Mouse (Mus musculus) MEL (cell line): ENCODE measurements at regions not wholly inside any gene's neighbourhood (a gene's known extent, or its start where the extent isn't known, plus 50 kb on each side); places are given as distances from the start of the nearest gene placed in this dataset.

Source experiments
- DNase-seq: peaks from one replicate; pipeline ENCODE4 v3.0.0; 2011; ENCODE audit warnings: low read depth, low spot score
- H3K27ac ChIP-seq: 2 replicates; pipeline ENCODE4 v1.5.1; 2012; ENCODE audit warnings: low read depth, mild to moderate bottlenecking, control low read depth, low read length, moderate library complexity; ENCODE audit not compliant: control insufficient read depth
- H3K27me3 ChIP-seq, 2 experiments: fragments of 150-350 bp in 1 of 2; sonication (generic) in 1 of 2; 2 replicates each; pipeline ENCODE4 v1.6.1; 2012; ENCODE audit warnings: low read length in 2 of 2, mild to moderate bottlenecking in 2 of 2, improper control_type of control experiment in 1 of 2, moderate library complexity in 1 of 2; ENCODE audit not compliant: insufficient read depth in 2 of 2, control insufficient read depth in 1 of 2
- H3K36me3 ChIP-seq, 2 experiments: 2 replicates each; pipeline ENCODE4 v1.6.1; 2012 to 2014; ENCODE audit warnings: low read length in 2 of 2, improper control_type of control experiment in 1 of 2, inconsistent platforms in 1 of 2, mild to moderate bottlenecking in 1 of 2; ENCODE audit not compliant: insufficient read depth in 2 of 2, control insufficient read depth in 1 of 2
- H3K4me1 ChIP-seq, 2 experiments: fragments of 150-350 bp in 1 of 2; sonication (generic) in 1 of 2; 2 replicates each; pipeline ENCODE4 v1.6.1; 2012; ENCODE audit warnings: low read length in 2 of 2, improper control_type of control experiment in 1 of 2, mild to moderate bottlenecking in 1 of 2; ENCODE audit not compliant: insufficient read depth in 2 of 2, control insufficient read depth in 1 of 2
- H3K4me3 ChIP-seq, 2 experiments: fragments of 150-350 bp in 1 of 2; sonication (generic) in 1 of 2; 2 replicates each; pipeline ENCODE4 v1.5.1; 2012; ENCODE audit warnings: low read depth in 2 of 2, low read length in 2 of 2, mild to moderate bottlenecking in 2 of 2, moderate library complexity in 2 of 2, control low read depth in 1 of 2, improper control_type of control experiment in 1 of 2; ENCODE audit not compliant: control insufficient read depth in 1 of 2, insufficient read depth in 1 of 2
- H3K79me2 ChIP-seq: 2 replicates; pipeline ENCODE4 v1.6.1; 2012; ENCODE audit warnings: mild to moderate bottlenecking, low read length, moderate library complexity; ENCODE audit not compliant: control insufficient read depth, poor library complexity, insufficient read depth
- H3K9ac ChIP-seq: 2 replicates; pipeline ENCODE4 v1.6.1; 2012; ENCODE audit warnings: low read depth, mild to moderate bottlenecking, control low read depth, low read length, moderate library complexity; ENCODE audit not compliant: control insufficient read depth, poor library complexity, severe bottlenecking
- H3K9me3 ChIP-seq: fragments of 150-350 bp; sonication (generic); replicated peaks from 2 replicates; pipeline ENCODE4 v1.6.1; 2012; ENCODE audit warnings: mild to moderate bottlenecking, low read length, improper control_type of control experiment, moderate library complexity; ENCODE audit not compliant: insufficient read depth
- BHLHE40 ChIP-seq: IDR thresholded peaks from 2 replicates; pipeline ENCODE4 v1.6.1; 2012; ENCODE audit warnings: low read depth, mild to moderate bottlenecking, inconsistent platforms, low read length, improper control_type of control experiment, borderline replicate concordance
- CHD1 ChIP-seq: IDR thresholded peaks from 2 replicates; pipeline ENCODE4 v1.6.1; 2012; ENCODE audit warnings: low read depth, mild to moderate bottlenecking, inconsistent platforms, low read length, improper control_type of control experiment
- CHD2 ChIP-seq: IDR thresholded peaks from 2 replicates; pipeline ENCODE4 v1.6.1; 2011; ENCODE audit warnings: low read length, improper control_type of control experiment
- ELF1 ChIP-seq: IDR thresholded peaks from 2 replicates; pipeline ENCODE4 v1.6.1; 2014; ENCODE audit warnings: low read depth, mild to moderate bottlenecking, inconsistent platforms, low read length, improper control_type of control experiment, moderate library complexity
- EP300 ChIP-seq, 2 experiments: IDR thresholded peaks; 2 replicates each; pipeline ENCODE4 v1.6.1; 2011; ENCODE audit warnings: improper control_type of control experiment in 2 of 2, low read length in 2 of 2, low read depth in 1 of 2, mild to moderate bottlenecking in 1 of 2
- ETS1 ChIP-seq: IDR thresholded peaks from 2 replicates; pipeline ENCODE4 v1.6.1; 2012; ENCODE audit warnings: low read depth, mild to moderate bottlenecking, inconsistent platforms, low read length, improper control_type of control experiment, moderate library complexity
- MAX ChIP-seq: IDR thresholded peaks from 2 replicates; pipeline ENCODE4 v1.6.1; 2011; ENCODE audit warnings: low read length, improper control_type of control experiment
- MXI1 ChIP-seq: IDR thresholded peaks from 2 replicates; pipeline ENCODE4 v1.6.1; 2011; ENCODE audit warnings: mild to moderate bottlenecking, low read depth, low read length, improper control_type of control experiment
- MYB ChIP-seq: IDR thresholded peaks from 2 replicates; pipeline ENCODE4 v1.6.1; 2011; ENCODE audit warnings: mild to moderate bottlenecking, low read depth, low read length, improper control_type of control experiment
- NELFE ChIP-seq: IDR thresholded peaks from 2 replicates; pipeline ENCODE4 v1.6.1; 2011; ENCODE audit warnings: low read depth, low read length, improper control_type of control experiment
- RAD21 ChIP-seq: IDR thresholded peaks from 2 replicates; pipeline ENCODE4 v1.6.1; 2011; ENCODE audit warnings: mild to moderate bottlenecking, low read depth, low read length, improper control_type of control experiment
- RCOR1 ChIP-seq: IDR thresholded peaks from 2 replicates; pipeline ENCODE4 v1.6.1; 2012; ENCODE audit warnings: low read depth, mild to moderate bottlenecking, inconsistent platforms, low read length, improper control_type of control experiment
- SIN3A ChIP-seq: IDR thresholded peaks from 2 replicates; pipeline ENCODE4 v1.6.1; 2012; ENCODE audit warnings: low read length, improper control_type of control experiment, inconsistent platforms
- SMC3 ChIP-seq: IDR thresholded peaks from 2 replicates; pipeline ENCODE4 v1.6.1; 2011; ENCODE audit warnings: low read depth, low read length, improper control_type of control experiment
- TAL1 ChIP-seq: IDR thresholded peaks from 2 replicates; pipeline ENCODE4 v1.6.1; 2012; ENCODE audit warnings: mild to moderate bottlenecking, inconsistent platforms, low read length, moderate library complexity, mixed read lengths
- TBP ChIP-seq: IDR thresholded peaks from 2 replicates; pipeline ENCODE4 v1.8.0; 2011; ENCODE audit warnings: low read depth, low read length, improper control_type of control experiment
- UBTF ChIP-seq: IDR thresholded peaks from 2 replicates; pipeline ENCODE4 v1.6.1; 2012; ENCODE audit warnings: low read depth, mild to moderate bottlenecking, inconsistent platforms, low read length, improper control_type of control experiment, moderate library complexity, borderline replicate concordance; ENCODE audit not compliant: insufficient read depth
- USF1 ChIP-seq: IDR thresholded peaks from 2 replicates; pipeline ENCODE4 v1.6.1; 2014; ENCODE audit warnings: low read depth, mild to moderate bottlenecking, inconsistent platforms, low read length, improper control_type of control experiment, moderate library complexity
- USF2 ChIP-seq, 2 experiments: IDR thresholded peaks; 2 replicates each; pipeline ENCODE4 v1.6.1; 2011 to 2012; ENCODE audit warnings: improper control_type of control experiment in 2 of 2, low read length in 2 of 2, borderline replicate concordance in 1 of 2, inconsistent platforms in 1 of 2, low read depth in 1 of 2, mild to moderate bottlenecking in 1 of 2; ENCODE audit not compliant: insufficient read depth in 1 of 2
- ZKSCAN1 ChIP-seq: IDR thresholded peaks from 2 replicates; pipeline ENCODE4 v1.6.1; 2012; ENCODE audit warnings: low read depth, mild to moderate bottlenecking, inconsistent platforms, low read length, improper control_type of control experiment, moderate library complexity
- ZMIZ1 ChIP-seq: IDR thresholded peaks from 2 replicates; pipeline ENCODE4 v1.6.1; 2012; ENCODE audit warnings: low read depth, mild to moderate bottlenecking, inconsistent platforms, low read length, improper control_type of control experiment, moderate library complexity
- ZNF384 ChIP-seq: IDR thresholded peaks from 2 replicates; pipeline ENCODE4 v1.6.1; 2012; ENCODE audit warnings: low read depth, mild to moderate bottlenecking, inconsistent platforms, low read length, improper control_type of control experiment

DNA sequence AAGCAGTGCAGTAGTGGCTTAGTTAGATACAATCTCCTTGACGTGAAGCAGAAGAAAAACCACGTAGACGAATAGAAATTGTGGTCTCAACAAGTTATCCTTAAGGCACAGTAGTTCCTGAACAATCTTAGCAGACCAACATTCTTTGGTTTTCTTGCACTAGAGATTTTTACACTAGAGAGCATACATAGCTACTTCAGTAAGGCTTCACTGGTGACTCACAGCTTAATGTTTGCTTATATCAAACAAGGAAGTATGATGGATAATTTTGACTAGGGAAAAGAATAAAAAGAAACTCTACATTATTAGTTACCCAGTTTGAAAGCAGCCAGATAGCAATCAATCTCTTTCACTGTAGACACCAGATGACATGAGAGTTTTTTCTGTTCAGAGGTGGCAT lies 395.5 kb downstream of the Cps1 start:
- Histone ChIP-seq H3K27ac (no peak overlapping the region), H3K4me1 (no peaks in the 10 kb centered on the region), H3K9ac (no peak overlapping the region), H3K79me2 (no peaks in the 10 kb centered on the region), H3K27me3 (no peaks in the 10 kb centered on the region), H3K4me3 (no peak overlapping the region), H3K9me3 (no peaks in the 10 kb centered on the region), H3K36me3 (no peaks in the 10 kb centered on the region)
- TF ChIP-seq ZMIZ1 (no peak), ZKSCAN1 (no peak), RCOR1 (no peak), BHLHE40 (no peak), CHD1 (no peak), MAX (no peak)
- no peak for DNase-seq

DNA sequence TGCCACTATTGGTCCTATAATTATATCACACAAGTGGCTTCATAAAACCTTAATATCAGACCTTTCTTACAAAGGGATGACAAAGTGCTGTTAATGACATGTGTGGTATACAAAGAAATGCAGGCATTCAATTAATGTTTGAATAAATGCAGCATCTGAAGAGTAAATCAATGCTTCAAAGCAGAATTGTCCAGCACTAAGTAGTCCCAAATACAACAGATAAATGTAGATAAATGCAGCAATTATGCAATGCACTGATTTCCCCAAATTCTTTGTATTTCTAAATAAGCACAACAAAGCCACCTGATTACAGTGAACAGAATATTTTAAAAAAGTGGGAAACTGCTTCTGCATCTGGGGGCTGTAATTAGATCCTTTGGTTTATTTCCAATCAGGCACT lies 435.9 kb downstream of the Cps1 start:
- H3K9me3 ChIP-seq = no peaks in the 10 kb centered on the region
- H3K4me1 ChIP-seq = no peaks in the 10 kb centered on the region
- no peaks in the 10 kb centered on the region for H3K36me3 ChIP-seq
- no peak overlapping the region for H3K4me3 ChIP-seq
- no peak for DNase-seq
- H3K27me3 ChIP-seq = no peaks in the 10 kb centered on the region
- no peak overlapping the region for H3K9ac ChIP-seq
- no peak overlapping the region for H3K27ac ChIP-seq
- H3K79me2 ChIP-seq = no peaks in the 10 kb centered on the region
- TF ChIP-seq EP300 (IDR thresholded peaks at IDR 0.05; ENCODE audit: low read depth in 1 of 2, low read length in 2 of 2) (no peak), MXI1 (no peak)
- TF ChIP-seq, all 39 proteins: peak for 0

DNA sequence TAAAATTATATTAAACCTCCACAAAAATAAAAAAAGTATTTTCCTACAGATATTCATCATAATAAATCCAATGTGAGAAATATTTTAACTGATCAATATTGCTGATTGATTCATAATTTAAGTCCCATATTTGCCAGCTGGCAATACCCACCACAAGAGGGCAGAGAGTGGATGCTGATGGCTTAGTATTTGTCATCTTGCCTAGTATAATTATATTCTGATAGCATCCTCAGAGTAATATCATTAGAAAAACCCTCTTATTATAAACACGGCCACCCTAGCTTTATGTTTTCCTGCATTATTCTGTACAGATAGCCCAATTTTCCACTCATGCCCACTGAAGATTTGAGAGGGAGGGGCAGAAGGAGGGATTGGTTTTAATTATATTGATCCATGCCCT lies 436.4 kb downstream of the Cps1 start:
- Histone ChIP-seq H3K4me3 (no peak overlapping the region), H3K36me3 (no peaks in the 10 kb centered on the region)
- TF ChIP-seq USF2 (IDR thresholded peaks at IDR 0.05; ENCODE audit: borderline replicate concordance in 1 of 2, insufficient read depth in 1 of 2, low read depth in 1 of 2, low read length in 2 of 2) (no peak), MYB (no peak), MXI1 (no peak), ELF1 (no peak), ZKSCAN1 (no peak), TBP (no peak), UBTF (no peak), NELFE (no peak), ZNF384 (no peak), RAD21 (no peak), BHLHE40 (no peak), SMC3 (no peak), EP300 (IDR thresholded peaks at IDR 0.05; ENCODE audit: low read depth in 1 of 2, low read length in 2 of 2) (no peak), CHD2 (no peak), USF1 (no peak), ETS1 (no peak), SIN3A (no peak), TAL1 (no peak)
- TF ChIP-seq, all 39 proteins: peak for 0
- no peaks in the 10 kb centered on the region for H3K9me3 ChIP-seq
- no peaks in the 10 kb centered on the region for H3K4me1 ChIP-seq
- no peak for DNase-seq
- no peak overlapping the region for H3K27ac ChIP-seq
- H3K27me3 ChIP-seq = no peaks in the 10 kb centered on the region
- no peak overlapping the region for H3K9ac ChIP-seq
- H3K79me2 ChIP-seq = no peaks in the 10 kb centered on the region
